Mouse (Mus musculus) urinary bladder, adult 18-20 months (tissue): Measurements from ENCODE around the gene Mrps18a.

Source experiments
- DNase-seq, 2 experiments: peaks; one replicate each; pipeline ENCODE4 v3.0.0; 2022; ENCODE audit warnings: low spot score in 2 of 2, mixed read lengths in 2 of 2

Gene Mrps18a

DNA sequence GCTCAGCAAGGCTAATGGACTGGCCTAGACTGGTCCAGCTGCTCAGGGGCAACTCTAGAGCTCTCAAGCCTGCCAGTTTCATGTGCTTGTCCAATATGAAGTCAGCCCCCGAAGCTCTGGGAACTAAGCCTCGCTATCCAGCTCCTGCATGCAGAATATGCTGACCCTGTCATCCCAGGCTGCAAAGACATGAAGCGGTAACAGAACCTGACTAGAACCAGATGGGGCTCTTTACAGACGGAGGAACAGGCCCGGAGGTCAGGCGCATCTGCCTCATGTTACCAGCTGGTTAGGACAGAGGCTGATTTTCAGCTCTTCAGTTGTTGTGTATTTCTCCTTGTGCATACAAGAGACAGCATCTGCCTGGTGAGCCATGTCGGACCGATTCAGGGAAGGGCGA, 8.9 kb upstream of the Mrps18a start:
- no peak for DNase-seq

DNA sequence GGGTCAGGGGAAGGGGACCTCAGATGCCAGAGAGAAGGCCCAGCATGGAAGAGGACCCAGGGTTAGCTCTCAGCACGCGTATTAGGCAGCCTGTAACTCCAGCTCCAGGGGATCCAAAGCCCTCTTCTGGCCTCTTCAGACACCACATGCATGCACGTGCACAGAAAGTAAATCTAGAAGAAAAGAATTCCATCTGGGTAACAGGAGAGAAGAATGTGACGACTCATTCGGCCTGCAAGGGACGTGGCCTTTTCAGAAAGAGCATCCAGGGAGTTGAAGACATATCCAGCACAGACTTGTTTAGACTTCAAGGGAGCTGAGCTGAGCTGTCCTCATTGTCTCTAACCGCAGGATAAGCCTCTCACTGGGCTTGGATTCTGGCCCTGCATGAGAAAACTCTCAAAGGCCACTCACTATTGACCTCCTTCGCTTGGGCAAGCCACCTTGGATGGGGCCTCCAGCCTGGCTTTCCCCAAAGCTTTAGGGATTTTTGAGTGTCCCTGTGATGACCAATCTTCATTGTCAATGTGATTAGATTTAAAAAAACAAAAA, 8.1 kb upstream of the Mrps18a start:
- DNase-seq, result no peak

DNA sequence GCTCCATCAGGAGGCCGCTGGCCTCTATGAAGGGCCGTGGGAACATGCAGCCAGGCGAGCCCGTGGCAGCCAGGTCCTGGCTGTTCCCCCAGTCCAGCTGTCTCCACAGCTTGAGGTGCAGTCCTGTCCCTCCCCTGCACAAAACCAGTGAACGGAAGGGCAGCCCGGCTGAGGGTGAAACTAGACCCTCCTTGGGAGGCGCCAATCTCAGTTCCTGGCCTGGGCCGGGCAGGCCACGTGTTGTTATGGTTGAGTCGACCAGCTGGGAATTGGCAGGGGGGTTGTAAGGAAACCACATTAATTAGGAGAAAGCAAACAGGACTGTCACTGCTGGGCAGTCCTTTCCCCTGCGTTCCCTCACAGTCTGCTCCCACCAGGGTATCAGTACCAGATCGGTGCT, 6.3 kb upstream of the Mrps18a start:
- DNase-seq, result peak in 1 of 2 experiments; percentile 16

DNA sequence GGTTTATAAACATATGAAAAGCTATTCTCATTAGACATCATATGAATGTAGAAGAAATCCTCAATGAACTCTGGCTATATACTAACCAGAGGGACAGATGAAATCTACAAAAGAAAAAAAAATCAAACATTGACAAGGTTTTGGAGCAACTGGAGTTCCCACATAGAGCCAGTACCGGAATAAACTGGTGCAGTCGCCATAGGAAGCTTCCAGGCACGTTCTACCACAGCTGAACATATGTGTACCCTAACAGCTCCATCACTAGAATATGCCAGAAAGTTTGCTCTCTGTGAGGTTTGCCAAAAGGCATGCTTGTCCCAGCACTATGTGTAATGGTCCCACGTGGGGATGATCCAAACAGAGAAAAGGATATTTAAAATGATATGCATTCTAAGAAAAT, 2.5 kb upstream of the Mrps18a start:
- DNase-seq, result no peak

DNA sequence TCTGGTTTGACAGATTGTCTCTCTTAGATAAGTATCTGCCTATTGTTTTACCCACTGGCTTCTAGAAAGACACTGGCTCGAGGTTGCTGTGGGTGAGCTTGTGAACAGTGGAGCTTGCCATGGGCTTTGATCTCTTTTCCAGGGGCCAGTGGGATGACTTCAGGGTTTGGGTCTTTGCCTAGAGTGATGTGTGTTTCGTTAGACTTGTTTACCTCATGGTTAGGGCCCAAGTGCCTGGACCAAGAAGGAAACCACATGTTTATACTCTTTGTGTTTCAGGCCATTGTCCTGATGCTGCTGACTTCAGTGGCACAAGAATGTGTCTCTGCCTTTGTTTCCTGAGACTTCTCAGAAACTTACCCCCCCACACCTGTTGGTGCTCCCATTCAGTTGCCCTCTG, 4.7 kb downstream of the Mrps18a start:
- DNase-seq, result no peak

DNA sequence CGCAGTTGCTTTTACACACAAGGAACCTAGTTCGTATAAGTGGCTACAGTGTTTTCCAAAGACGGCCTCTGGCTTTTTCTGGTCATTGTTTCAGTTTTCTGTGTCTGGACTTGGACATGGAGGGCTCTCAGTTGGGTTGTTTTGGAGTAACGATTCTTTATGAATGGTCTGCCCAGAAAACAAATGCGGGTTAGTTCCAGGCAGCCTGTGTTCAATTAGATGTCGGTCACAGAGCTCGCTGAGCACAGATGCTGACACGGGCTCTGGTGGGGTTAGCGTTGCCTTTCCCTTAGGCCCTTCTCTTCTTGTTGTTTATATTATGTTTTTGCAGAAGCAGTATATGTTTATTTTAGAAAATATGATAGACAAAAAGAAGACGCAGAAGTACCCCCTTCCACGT, 5.4 kb downstream of the Mrps18a start:
- DNase-seq, result no peak

DNA sequence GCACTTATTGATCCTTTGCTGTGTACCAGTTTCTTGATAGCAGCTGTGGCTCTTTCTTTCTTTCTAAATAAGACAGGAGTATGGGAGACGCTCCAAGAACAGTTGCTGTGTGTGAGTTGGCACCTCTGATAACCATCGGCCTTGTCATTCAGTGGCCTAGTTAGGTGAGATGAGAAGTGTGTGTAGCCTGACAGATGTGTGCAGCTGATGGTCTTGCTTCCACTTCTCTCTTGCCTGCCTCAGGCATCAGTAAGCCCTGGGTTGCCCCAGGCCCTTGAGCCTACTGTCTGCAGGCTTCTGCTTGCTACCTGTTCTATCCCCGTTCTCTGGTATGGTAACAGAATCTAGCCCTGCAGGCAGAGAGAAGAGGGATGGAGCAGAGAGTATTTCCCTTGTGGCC, 6.1 kb downstream of the Mrps18a start:
- no peak for DNase-seq

DNA sequence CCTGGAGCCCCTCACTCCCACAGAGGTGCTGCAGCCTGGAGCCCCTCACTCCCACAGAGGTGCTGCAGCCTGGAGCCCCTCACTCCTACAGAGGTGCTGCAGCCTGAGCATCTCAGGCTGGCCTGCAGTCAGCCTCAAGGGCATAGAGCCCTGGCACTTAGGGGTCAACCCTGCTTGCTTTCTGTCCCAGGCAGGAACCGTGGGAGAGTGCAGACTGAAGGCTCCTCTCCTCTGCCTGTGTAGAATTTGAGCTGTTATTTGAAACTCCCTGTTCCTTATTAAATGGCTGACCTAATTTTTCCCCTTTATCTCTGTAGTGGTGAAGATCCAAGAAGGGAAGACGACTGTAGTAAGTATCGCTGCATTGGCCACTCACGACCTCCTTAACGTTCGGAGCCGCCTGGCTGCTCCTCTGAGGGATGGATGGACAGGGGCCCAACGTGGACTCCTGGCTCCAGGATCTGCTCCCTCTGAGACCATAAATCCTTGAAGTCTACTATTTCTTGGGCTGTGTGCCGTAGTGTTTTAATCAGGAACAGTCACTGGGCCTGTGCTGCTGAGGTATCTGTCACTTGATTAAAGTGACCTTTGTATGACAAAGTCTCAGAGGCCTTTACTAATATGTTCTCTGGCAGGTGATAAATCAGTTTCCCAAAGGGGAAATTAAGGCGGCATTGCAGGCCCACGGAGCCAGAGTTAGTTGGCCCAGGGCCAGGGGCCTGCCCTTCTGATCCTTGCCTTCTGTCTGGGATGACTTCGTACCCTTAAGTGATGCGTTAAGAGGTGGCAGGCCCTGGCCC, 7.0 kb downstream of the Mrps18a start:
- DNase-seq, result no peak

DNA sequence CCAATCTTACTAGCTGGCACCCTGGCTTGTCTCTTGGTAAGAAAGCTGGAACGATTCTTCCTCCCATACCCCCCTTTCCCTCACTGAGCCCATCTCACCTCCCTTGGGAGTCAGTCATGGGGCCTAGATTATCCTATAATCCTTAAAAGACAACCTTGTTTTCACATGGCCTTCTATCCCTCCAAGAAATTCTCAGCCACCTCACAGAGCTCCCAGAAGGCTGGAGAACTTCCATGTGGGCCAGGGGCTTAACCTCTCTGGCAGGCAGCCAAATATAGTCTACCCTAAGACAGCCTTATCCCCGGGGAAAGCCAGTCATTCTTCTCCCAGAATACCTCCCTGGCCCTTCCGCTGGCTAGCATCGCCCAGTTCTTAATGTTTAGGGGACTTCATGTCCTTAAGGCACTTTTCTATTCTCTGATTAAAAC, 7.7 kb downstream of the Mrps18a start:
- DNase-seq, result no peak

DNA sequence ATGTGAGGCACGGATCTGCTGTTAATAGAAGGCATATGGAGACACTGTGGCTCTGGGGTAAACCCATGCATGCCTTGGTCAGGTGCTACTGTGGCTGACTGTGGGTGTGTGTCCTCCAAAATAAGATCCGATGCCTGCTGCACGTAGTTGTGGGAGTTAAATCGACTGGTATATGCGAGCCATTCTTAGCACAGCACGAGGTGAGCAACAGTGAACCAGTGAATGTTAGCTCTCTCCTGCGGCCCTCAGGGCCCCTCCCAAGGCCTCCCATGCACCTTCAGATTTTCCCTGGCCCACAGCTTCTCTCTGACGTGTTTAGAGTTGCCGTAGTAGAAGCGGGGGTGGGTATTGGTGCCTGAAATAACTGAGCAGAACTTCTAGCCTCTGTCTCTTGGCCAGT, 8.9 kb downstream of the Mrps18a start:
- no peak for DNase-seq

DNA sequence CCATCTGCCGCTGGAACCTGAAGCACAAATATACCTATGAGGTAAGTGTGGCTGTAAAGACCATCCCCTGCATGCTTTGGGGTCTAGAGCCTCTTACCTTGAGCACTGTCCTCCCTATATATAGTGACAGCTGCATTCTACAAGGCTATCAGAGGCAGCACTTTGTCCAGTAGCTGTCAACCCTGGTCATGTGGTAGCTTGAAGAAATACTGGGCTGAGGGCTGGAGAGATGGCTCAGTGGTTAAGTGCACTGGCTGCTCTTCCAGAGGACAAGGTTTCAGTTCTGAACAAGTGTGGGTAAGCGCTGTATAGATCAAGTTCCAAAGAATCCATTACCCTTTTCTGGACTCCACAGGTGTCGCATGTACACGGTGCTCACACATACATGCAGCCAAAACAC, 12.0 kb downstream of the Mrps18a start:
- DNase-seq, result no peak

DNA sequence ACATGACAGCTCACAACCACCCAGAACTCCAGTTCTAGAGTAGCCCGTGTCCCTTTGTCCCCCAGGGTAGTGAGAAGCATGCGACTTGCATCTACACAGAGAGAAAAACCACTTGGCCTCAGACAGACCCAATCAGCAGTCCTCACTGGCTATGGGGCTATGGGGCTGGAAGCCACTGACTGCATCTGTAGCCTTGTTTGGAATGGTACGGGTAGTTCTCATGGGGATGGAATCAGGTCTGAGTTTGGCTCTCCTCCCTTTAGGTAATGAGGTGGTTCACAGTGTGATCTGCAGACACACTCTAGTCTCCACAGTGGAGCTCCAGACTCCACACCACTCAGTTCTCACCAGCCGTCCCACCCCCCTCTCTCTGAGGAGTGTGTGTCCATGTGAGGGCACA, 12.5 kb downstream of the Mrps18a start:
- no peak for DNase-seq

DNA sequence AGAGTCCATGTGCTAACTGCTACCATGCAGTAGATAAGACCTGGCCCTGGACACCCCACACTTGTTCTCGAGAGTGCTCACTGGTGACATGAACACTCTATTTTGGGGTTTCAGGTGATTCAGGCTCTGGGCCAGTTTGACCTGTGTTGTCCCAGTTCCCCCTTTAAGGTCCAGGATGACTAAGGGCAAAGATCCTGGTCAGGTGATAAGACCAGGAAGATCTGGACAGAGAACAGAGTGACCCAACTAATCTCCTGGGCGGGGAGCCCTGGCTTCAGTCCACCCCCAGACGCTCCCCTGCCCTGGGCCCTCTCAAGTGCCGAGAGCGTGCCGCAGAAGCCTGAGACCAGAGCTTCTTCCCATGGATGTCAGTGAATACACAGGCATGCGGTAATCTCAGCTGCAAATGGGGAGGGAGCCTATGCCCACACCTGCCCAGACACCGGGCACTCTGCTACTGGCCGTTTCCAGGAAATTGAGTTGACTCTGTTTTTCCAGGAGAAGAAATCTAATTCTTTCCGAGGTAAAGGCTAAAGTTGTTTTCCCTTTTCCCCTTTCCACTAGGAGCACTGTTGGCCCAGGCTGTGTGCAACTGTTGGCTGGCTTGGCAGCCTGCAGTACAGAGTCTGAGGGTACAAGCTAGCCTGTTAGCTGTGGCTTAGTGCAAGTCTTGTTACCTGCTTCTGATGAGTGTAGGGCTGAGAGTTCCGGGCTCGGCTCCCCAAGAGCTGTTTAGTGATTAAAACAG, 13.3 kb downstream of the Mrps18a start:
- DNase-seq, result no peak

DNA sequence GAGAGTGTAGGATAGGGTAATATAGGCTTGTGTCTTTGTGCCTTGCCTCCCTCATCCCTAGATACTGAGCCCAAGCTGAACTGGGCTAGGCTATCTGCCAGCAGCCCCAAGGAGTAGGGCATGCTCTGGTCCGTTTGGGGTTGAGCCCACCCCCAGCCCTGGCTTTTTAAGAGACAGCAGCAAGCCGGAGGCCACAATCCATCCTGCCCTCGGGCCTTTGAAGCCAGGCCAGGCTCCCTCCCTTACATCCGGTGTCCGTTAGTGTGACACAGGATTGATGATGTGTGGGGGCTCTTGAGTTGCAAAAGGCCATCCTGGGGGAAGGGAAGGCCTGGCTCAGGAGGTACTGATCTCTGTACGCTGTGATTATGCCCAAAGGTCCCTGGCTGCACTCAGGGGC, 15.8 kb downstream of the Mrps18a start:
- no peak for DNase-seq

DNA sequence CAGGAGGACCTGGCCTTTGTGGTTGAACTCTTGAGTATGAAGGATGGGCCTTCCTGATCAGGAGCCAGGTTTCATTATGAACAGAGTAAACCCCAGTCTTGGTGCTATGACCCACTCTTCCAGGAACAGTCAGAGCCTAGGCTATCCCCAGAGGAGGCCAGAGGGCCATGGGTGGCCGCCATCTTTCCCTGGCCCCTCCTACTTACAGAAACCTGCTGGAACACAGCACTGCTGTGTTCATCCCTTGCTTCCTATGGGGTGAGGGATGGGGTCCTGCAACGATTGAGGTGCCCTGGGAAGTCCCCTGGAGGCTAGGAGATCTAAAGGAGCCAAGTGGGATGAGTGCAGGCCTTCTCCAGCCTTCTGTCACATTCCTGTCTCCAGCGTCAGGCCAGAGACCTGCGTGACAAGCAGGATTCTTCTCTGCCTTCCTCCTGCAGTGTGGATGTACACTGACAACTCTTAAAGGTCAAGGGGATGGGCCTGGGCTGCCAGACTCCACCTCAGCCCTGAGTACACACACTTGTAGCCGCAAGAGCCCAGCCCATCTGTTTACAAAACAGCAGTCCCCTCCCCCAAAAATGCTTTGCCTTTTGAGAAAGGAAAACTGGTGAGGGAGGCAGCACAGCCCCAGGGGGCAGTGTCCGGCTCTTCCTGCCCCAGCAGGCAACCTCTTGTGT, 17.2 kb downstream of the Mrps18a start:
- no peak for DNase-seq

DNA sequence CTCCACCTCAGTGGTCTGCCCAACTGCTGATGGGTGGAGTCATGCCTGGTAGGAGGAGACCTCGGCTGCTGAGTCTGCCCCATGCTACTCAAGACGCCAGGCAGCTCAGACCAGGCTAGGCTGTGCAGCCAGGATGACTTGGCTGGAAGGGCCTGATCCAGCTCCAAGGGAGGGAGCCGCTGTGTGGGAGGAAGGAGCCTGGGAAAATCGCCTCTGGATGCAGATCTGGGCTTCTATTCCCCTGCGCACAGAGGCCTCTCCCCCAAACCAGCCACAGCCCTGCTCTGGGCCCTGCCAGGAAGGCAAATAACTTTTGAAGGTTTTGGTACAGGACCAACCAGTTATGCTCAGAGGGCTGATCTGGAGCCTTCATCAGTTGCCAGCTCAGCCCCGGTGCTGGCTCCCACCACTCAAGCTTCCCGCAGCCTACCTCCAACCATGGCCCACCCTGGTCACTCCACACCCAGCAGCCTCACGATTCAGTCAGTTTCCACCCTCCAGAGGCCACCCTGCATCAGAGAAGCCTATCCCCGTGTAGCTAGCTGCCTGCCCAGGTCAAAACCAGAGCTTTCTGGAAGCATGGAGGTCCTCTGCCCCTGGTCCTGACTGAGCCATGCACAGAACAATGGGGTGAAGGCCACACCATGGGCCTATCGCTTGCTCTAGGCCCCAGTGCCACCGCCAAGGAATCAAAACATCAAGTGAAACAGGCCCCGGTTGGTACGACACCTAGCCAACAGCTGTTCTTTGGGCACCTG, 19.1 kb downstream of the Mrps18a start:
- peak; percentile 19 to 66 for DNase-seq

DNA sequence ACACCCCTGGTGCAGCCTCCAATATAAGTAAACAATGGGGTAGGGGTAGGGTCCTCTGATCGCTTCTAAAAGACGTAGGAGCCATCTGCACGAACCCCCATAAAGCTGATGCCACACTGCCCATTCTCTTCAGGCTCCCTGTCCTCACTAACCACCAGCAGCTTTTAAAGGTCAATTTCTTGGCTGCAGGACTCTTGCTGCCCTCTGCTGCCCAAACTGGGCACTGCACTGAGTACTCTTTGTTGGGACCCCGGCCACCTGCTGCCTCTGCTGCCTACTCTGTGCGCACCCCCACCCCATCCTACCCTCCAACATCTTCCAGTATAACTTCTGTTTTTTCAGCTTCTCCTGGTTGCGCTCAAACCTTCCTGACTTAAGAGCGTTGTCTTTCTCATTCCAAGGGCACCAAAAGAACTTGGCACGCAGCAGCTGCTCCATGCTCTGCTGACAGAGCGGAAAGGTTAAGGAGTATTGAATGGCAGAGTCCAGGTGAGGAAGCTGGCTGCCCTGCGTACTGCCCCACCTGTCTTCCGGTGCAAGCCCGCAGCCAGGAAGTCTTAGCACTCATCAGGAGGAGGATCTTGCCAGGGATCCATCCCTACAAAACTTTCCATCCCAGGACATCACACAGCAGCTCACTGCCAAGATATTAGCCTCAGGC, 21.4 kb downstream of the Mrps18a start:
- DNase-seq, result peak; percentile 24 to 60

DNA sequence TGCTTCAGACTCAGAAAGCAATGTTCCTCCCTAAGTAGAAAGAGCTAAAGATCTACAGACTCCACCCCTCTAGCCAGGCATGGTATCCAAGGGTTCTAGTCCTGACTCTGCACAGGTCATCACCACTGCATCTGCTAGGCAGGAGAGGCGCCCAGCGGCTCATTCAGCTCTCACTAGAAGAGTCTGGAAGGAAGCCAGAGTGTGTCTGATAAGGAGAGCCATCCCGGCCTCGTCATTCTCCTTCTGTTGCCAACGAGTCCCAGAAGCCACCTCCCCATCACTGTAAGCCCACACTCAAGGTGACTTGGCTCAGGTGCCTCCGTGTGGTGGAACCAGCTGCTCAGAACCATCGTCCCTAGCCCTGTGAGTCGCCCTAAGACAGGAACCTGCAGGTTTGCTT, 22.1 kb downstream of the Mrps18a start:
- DNase-seq, result no peak

DNA sequence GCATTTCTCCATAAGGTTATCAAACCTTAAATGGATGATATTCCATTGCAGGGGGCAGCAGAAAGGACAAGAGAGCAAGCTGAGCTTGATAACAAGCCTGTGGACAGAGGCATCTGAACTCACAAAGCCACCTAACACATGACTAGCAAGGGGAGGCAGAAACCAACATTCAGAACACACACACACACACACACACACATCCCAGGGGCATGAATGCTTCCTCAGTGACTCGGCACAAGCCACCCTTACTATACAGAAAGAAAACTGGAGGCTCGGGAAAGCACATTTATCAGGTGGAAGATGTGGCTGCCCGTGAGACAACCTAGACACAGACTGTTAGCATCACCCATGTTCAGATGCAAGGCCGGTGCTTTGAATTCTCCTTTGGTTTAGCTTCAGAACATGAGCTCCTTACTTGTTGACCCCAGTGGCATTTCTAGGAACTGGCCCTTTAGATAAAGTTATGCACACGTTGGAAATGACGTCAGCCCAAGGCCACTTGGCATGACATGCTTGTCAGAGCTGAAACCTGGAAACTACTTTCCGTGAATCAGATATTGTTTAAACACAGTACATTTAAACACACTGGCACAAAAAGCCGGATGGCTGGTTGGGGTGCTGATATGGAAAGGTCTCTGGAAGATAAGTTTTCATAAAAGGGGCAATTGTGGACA, 27.9 kb downstream of the Mrps18a start:
- no peak for DNase-seq

DNA sequence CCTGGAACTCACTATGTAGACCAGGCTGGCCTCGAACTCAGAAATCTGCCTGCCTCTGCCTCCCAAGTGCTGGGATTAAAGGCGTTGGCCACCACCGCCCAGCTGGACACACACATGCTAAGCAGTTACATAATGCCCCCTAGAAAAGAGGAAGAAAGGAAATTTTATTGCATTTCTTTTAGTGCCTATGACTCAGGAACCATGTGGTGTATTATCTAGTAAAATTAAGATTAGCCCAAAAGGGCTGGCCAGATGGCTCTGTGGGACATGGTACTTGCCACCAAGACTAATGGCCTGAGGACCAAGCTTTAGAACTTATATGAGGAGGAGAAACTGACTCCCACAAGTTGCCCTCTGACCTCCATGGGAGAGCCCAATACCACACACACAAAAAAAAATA, 29.1 kb downstream of the Mrps18a start:
- no peak for DNase-seq
